Mouse (Mus musculus): ENCODE measurements at regions not wholly inside any gene's neighbourhood (a gene's known extent, or its start where the extent isn't known, plus 50 kb on each side); places are given as distances from the start of the nearest gene placed in this dataset.

DNA sequence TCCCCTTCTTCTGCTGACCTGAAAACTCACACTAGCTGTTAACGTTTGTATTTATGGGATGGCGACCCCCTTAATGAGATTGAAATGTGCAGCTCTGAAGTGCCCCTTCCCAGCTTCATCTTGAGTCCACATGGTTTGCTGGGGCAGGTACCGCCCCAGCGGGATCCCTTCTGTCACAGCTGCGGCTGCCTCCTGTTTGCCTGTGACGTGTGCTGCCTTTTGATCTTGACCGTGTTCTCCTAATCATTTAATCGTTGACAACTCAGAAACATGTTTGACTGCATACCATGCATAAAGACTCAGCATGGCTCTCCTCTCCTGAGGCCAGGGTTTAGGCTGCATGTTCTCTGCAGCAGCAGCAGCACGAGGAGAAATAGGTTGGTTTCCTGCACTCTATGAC is 511.5 kb downstream of the 1700129C05Rik start:
- Histone ChIP-seq H3K4me1 (ENCODE audit: control insufficient read depth in 1 of 2, insufficient read depth in 2 of 2) (no peaks in the 10 kb centered on the region), H3K27ac (ENCODE audit: insufficient read depth, low read depth) (no peak overlapping the region), H3K9me3 (replicated peaks; ENCODE audit: low read length) (no peaks in the 10 kb centered on the region), H3K36me3 (replicated peaks in 1 of 2; ENCODE audit: control insufficient read depth in 1 of 2, insufficient read depth in 1 of 2, low read length in 1 of 2) (no peaks in the 10 kb centered on the region), H3K79me2 (replicated peaks; ENCODE audit: control insufficient read depth, extremely low read depth, insufficient read depth, poor library complexity, severe bottlenecking) (no peaks in the 10 kb centered on the region), H3K27me3 (replicated peaks) (no peaks in the 10 kb centered on the region), H3K4me2 (ENCODE audit: insufficient read depth, low read depth, poor library complexity, severe bottlenecking) (no peak overlapping the region), H3K9ac (ENCODE audit: insufficient read depth, low read depth) (no peak overlapping the region), H3K4me3 (replicated peaks in 1 of 3; ENCODE audit: low read depth in 2 of 3, low read length in 2 of 3, poor library complexity in 1 of 3) (no peak overlapping the region)
- DNase-seq (ENCODE audit: extremely low read depth): no peak
- dilution Hi-C loops (cut with MboI; ENCODE audit: extremely low pct_ligation_motif_present, extremely low pct_unique_long_range_greater_than_20kb, low sequenced_read_pairs) (no loop called here), in situ Hi-C loops (cut with MboI; ENCODE audit: low pct_ligation_motif_present, low pct_unique_long_range_greater_than_20kb, low sequenced_read_pairs) (no loop called here)
- TF ChIP-seq KAT2A (IDR thresholded peaks at IDR 0.05; ENCODE audit: insufficient replicate concordance, low read length): no peak
- TF ChIP-seq EP300 (IDR thresholded peaks at IDR 0.05; ENCODE audit: low read length): no peak
- TF ChIP-seq RCOR1 (conservative IDR thresholded peaks at IDR 0.05; ENCODE audit: low read depth, low read length): no peak
- TF ChIP-seq USF1 (IDR thresholded peaks at IDR 0.05; ENCODE audit: low read depth, low read length): no peak
- no peak for TF ChIP-seq UBTF (IDR thresholded peaks at IDR 0.05; ENCODE audit: low read depth, low read length)
- no peak for TF ChIP-seq NRF1 (IDR thresholded peaks at IDR 0.05; ENCODE audit: low read depth, low read length)
- TF ChIP-seq MAZ (IDR thresholded peaks at IDR 0.05; ENCODE audit: low read depth, low read length): no peak
- no peak for TF ChIP-seq TBP (conservative IDR thresholded peaks at IDR 0.05; ENCODE audit: low read depth, low read length)
- no peak for TF ChIP-seq CTCF (conservative IDR thresholded peaks at IDR 0.05 in 1 of 2, IDR thresholded peaks at IDR 0.05 in 1 of 2; ENCODE audit: low read depth in 2 of 2, low read length in 2 of 2)

- Histone ChIP-seq H3K36me3 (replicated peaks in 1 of 2; ENCODE audit: control insufficient read depth in 1 of 2, insufficient read depth in 1 of 2, low read length in 1 of 2) (no peaks in the 10 kb centered on the region), H3K4me2 (ENCODE audit: insufficient read depth, low read depth, poor library complexity, severe bottlenecking) (no peak overlapping the region), H3K27me3 (replicated peaks) (peaks cover 2% of the 10 kb centered on the region), H3K79me2 (replicated peaks; ENCODE audit: control insufficient read depth, extremely low read depth, insufficient read depth, poor library complexity, severe bottlenecking) (no peaks in the 10 kb centered on the region), H3K9me3 (replicated peaks; ENCODE audit: low read length) (no peaks in the 10 kb centered on the region), H3K4me1 (ENCODE audit: control insufficient read depth in 1 of 2, insufficient read depth in 2 of 2) (no peaks in the 10 kb centered on the region), H3K4me3 (replicated peaks in 1 of 3; ENCODE audit: low read depth in 2 of 3, low read length in 2 of 3, poor library complexity in 1 of 3) (no peak overlapping the region), H3K9ac (ENCODE audit: insufficient read depth, low read depth) (no peak overlapping the region), H3K27ac (ENCODE audit: insufficient read depth, low read depth) (no peak overlapping the region)
- dilution Hi-C loops (cut with MboI; ENCODE audit: extremely low pct_ligation_motif_present, extremely low pct_unique_long_range_greater_than_20kb, low sequenced_read_pairs) (no loop called here), in situ Hi-C loops (cut with MboI; ENCODE audit: low pct_ligation_motif_present, low pct_unique_long_range_greater_than_20kb, low sequenced_read_pairs) (no loop called here)
- no peak for TF ChIP-seq JUN (IDR thresholded peaks at IDR 0.05; ENCODE audit: insufficient read depth, low read depth, low read length)
- TF ChIP-seq NRF1 (IDR thresholded peaks at IDR 0.05; ENCODE audit: low read depth, low read length): no peak
- no peak for TF ChIP-seq USF2 (conservative IDR thresholded peaks at IDR 0.05; ENCODE audit: low read depth, low read length)
- no peak for TF ChIP-seq MXI1 (IDR thresholded peaks at IDR 0.05; ENCODE audit: low read depth, low read length)
- TF ChIP-seq ZKSCAN1 (IDR thresholded peaks at IDR 0.05; ENCODE audit: borderline replicate concordance, low read depth, low read length): no peak
- TF ChIP-seq CTCF (conservative IDR thresholded peaks at IDR 0.05 in 1 of 2, IDR thresholded peaks at IDR 0.05 in 1 of 2; ENCODE audit: low read depth in 2 of 2, low read length in 2 of 2): no peak
- TF ChIP-seq CHD1 (IDR thresholded peaks at IDR 0.05; ENCODE audit: low read depth, low read length): no peak
- no peak for TF ChIP-seq ZNF384 (IDR thresholded peaks at IDR 0.05; ENCODE audit: low read depth, low read length)
- TF ChIP-seq RCOR1 (conservative IDR thresholded peaks at IDR 0.05; ENCODE audit: low read depth, low read length): no peak
- no peak for TF ChIP-seq TBP (conservative IDR thresholded peaks at IDR 0.05; ENCODE audit: low read depth, low read length)
- TF ChIP-seq ETS1 (conservative IDR thresholded peaks at IDR 0.05; ENCODE audit: low read depth, low read length): no peak
- no peak for DNase-seq (ENCODE audit: extremely low read depth)
Measured at GRCm38 (mm10) chr14:58628266-58628665, 514.4 kb downstream of the 1700129C05Rik start.

Measured in CH12.LX (cell line).